Mouse (Mus musculus) heart, postnatal 0 days (tissue): Measurements from ENCODE around the gene Ift22. TPM values are rescaled to one million over a fixed set of nuclear protein-coding genes. Genes with fewer than 3 reads are reported as not detected.

Experiments used
- ATAC-seq: fragments of 200-750 bp; cut with Nextera tagmentation; 2 replicates; pipeline ENCODE4 v1.8.0; 2017; ENCODE audit warnings: low read depth, moderate number of reproducible peaks, moderate library complexity; ENCODE audit not compliant: insufficient read depth
- DNase-seq: peaks from one replicate; pipeline ENCODE4 v3.0.0-alpha.2; 2016; ENCODE audit warnings: low spot score
- H3K27ac ChIP-seq: fragments of 300-500 bp; sonication (generic); 2 replicates; pipeline ENCODE4 v1.5.1; 2014; ENCODE audit warnings: low read depth, mild to moderate bottlenecking
- H3K27me3 ChIP-seq: fragments of 300-500 bp; sonication (generic); 2 replicates; pipeline ENCODE4 v1.6.1; 2014; ENCODE audit warnings: low read length, mixed read lengths; ENCODE audit not compliant: control insufficient read depth, insufficient read depth
- H3K36me3 ChIP-seq: fragments of 300-500 bp; sonication (generic); replicated peaks from 2 replicates; pipeline ENCODE4 v1.6.1; 2014; ENCODE audit warnings: low read length, mixed read lengths; ENCODE audit not compliant: control insufficient read depth, insufficient read depth
- H3K4me1 ChIP-seq: fragments of 300-500 bp; sonication (generic); 2 replicates; pipeline ENCODE4 v1.6.1; 2014; ENCODE audit warnings: antibody characterized with exemption; ENCODE audit not compliant: control insufficient read depth, insufficient read depth
- H3K4me2 ChIP-seq: fragments of 300-500 bp; sonication (generic); 2 replicates; pipeline ENCODE4 v1.6.1; 2014; ENCODE audit warnings: low read depth, mild to moderate bottlenecking, low read length, moderate library complexity
- H3K4me3 ChIP-seq: fragments of 300-500 bp; sonication (generic); 2 replicates; pipeline ENCODE4 v1.5.1; 2014; ENCODE audit warnings: low read depth, low read length
- H3K9ac ChIP-seq: fragments of 300-500 bp; sonication (generic); replicated peaks from 2 replicates; pipeline ENCODE4 v1.6.1; 2014; ENCODE audit warnings: low read depth, low read length, mixed read lengths
- H3K9me3 ChIP-seq: fragments of 300-500 bp; sonication (generic); replicated peaks from 2 replicates; pipeline ENCODE4 v1.6.1; 2016; ENCODE audit warnings: low read length; ENCODE audit not compliant: control insufficient read depth
- CTCF ChIP-seq: IDR thresholded peaks from 2 replicates; pipeline ENCODE4 v1.5.1; 2016; ENCODE audit warnings: antibody characterized with exemption, control low read depth, low read depth
- EP300 ChIP-seq: IDR thresholded peaks from 2 replicates; pipeline ENCODE4 v1.6.1; 2016; ENCODE audit warnings: antibody characterized with exemption, low read depth
- WGBS: fragments of 180-500 bp; shearing (Covaris S2); extraction: QIAGEN DNeasy Blood & Tissue Kit; methylation state at CpG from one replicate; pipeline ENCODE4 v1.1.7; 2014; 5-methylcytosine and 5-hydroxymethylcytosine counted together
- polyA plus RNA-seq: library from polyadenylated mRNA; unstranded; fragments of >200 nt; fragmentation: Nextera tagmentation; extraction: Ambion mirVana; gene quantifications from 2 replicates; pipeline ENCODE4 v1.2.1, GENCODE M21; 2015
- total RNA-seq: library from RNA; depleted of rRNA; stranded (reverse); fragments of >200 nt; gene quantifications from 2 replicates; pipeline ENCODE4 v1.2.3, GENCODE M21; 2014; ENCODE audit warnings: low replicate concordance; rRNA removed

Ift22 gene
- total RNA-seq (7.0 and 18.3 TPM in 2 replicates), polyA plus RNA-seq (23.3 and 27.2 TPM in 2 replicates)

DNA sequence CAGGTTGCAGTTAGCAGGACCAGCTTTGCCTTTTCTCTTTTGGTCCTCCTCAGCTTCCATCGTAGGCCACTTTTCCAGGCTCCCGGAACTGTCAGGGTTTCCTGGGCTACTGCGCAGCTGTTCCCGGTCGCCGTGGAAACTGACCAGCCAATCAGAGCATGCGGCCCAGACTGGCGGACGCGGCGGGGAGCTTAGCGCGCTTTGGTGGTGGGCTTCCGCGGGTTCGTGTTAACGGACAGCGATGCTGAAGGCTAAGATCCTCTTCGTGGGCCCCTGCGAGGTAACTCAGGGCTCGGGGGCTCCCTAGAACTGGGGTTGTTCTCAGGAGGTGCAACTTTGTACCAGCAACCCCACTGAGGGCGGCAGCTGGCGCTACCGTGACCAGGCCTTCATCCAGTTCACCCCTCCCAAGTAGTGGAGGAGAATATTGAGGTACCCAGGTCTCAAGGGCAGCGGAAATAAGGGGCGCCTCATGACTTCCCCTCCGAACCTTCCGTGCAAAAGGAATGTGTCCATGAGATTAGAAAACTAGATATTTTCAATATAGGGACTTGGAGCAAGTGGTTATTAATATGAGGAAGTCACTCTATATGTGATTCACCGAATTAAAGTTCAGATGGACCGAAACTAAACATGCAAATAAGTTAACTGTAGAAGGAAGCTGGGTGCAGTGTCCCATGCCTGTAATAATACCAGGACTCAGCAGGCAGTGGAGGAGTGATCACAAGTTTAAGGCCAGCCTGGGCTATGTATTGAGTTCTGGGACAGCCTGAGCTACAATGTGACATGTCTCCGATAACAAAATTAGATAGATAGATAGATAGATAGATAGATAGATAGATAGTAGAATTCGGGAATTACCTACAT, at the start of gene Ift22:
Ift22 (plus strand) TSS at position 160 of the 867 bp plus-strand sequence.
- H3K4me2 ChIP-seq = peak within 1 kb of the TSS; percentile 90
- ATAC-seq = peak; percentile 97
- DNase-seq = peak; percentile 90
- H3K9ac ChIP-seq = peak within 1 kb of the TSS; percentile 64
- TF ChIP-seq CTCF = no peak
- no peak for TF ChIP-seq EP300
- no peaks in the 10 kb centered on the region for H3K9me3 ChIP-seq
- no peaks in the 10 kb centered on the region for H3K27me3 ChIP-seq
- 6% methylated on average over 32 of the region's 32 CpGs for WGBS
- H3K4me3 ChIP-seq = peak within 1 kb of the TSS; percentile 83
- H3K27ac ChIP-seq = no peak within 1 kb of the TSS
- no peaks in the 10 kb centered on the region for H3K4me1 ChIP-seq
- peaks cover 20% of the 10 kb centered on the region; the same call in 1 of the 2 replicates for H3K36me3 ChIP-seq

DNA sequence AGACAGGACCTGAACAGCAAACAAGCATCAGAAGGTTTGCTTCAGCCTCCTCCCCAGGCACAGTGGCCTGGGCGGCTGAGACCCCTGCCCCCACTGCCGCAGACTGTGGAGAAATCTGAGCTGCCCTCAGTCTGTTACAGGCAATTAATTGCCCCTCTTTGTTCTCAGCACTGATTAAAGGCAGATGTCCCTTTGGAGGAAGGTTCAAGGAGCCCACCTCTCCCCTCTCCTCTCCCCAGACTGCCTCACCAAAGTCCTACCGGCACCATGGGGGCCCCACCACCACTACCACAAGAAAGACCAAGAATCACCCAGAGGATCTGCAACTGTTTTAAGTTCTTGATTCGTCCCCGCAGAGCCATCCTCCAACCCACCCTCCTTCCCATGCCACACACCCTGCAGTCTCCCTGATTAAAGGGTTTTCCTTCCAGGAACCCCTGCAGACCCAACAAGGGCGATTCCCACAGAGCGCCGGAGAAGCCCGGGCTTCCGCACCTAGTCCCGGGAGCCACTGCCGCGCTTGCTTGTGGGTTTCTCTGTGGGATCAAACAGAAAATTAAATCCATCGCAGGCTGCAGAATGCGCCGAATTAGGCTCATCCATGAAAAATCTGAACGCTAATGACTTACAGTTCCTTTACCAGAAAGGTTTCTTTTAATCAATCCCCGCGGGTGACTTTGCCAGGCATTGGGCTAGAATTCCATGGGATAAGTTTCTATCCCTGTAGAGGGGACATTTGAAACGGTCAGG, 46.6 kb upstream of the Ift22 start:
- H3K27ac ChIP-seq = no peak overlapping the region
- H3K9me3 ChIP-seq = peaks cover 4% of the 10 kb centered on the region; the same call in 1 of the 2 replicates
- WGBS = 19% methylated on average over 20 of the region's 20 CpGs
- peaks cover 17% of the 10 kb centered on the region; the same call in 1 of the 2 replicates for H3K27me3 ChIP-seq
- TF ChIP-seq EP300 (no peak), CTCF (no peak)
- H3K4me2 ChIP-seq = peak overlapping the region; percentile 38; the same call in 1 of the 2 replicates
- ATAC-seq = no peak
- no peak overlapping the region; the same call in 1 of the 2 replicates for H3K9ac ChIP-seq
- no peak overlapping the region for H3K4me3 ChIP-seq
- no peaks in the 10 kb centered on the region for H3K36me3 ChIP-seq
- no peaks in the 10 kb centered on the region; the same call in 1 of the 2 replicates for H3K4me1 ChIP-seq
- DNase-seq = no peak

DNA sequence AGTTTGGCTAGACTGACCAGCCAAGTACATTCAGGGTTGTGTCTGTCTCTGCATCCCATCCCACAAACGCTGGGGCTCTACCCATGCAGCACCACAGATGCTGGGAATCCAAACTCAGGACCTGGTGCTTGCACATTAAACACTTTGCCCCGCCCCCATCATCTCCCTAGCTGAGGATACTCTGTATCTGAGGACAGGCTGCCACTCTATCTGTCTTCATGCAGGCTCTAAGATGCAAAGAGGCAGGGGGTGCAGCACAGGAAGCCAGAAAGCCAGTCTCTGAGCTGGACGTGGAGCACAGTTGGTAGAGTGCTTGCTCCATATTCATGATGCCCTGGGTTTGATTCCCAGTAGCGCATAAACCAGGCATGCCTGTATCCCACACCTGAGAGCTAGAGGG, 45.1 kb upstream of the Ift22 start:
- no peak overlapping the region for H3K9ac ChIP-seq
- DNase-seq = no peak
- TF ChIP-seq EP300 = no peak
- TF ChIP-seq CTCF = no peak
- H3K4me2 ChIP-seq = no peak overlapping the region
- peaks cover 17% of the 10 kb centered on the region; the same call in 1 of the 2 replicates for H3K27me3 ChIP-seq
- ATAC-seq = no peak
- no peaks in the 10 kb centered on the region; the same call in 1 of the 2 replicates for H3K4me1 ChIP-seq
- H3K4me3 ChIP-seq = no peak overlapping the region
- no peaks in the 10 kb centered on the region for H3K36me3 ChIP-seq
- peaks cover under 1% of the 10 kb centered on the region; the same call in 1 of the 2 replicates for H3K9me3 ChIP-seq
- 61% methylated on average over 4 of the region's 4 CpGs for WGBS
- H3K27ac ChIP-seq = no peak overlapping the region

DNA sequence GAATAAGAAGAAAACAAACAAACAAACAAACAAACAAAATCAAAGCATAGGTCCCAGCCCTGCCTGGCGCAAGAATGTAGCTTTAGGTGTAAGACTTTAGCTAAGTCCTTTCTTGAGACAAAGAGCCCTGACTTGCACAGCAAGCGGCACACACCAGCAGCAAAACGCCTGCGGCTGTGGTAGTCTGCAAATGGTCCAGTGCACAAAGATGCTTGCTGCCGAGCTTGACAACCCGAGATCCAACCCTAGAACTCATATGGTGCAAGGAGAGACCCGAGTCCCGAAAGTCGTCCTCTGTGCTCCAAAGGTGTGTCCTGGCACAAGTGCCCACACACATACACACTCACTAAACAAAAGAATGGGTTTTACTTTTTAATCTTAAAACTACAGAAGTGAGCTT, 44.7 kb upstream of the Ift22 start:
- no peak for ATAC-seq
- TF ChIP-seq EP300 (no peak), CTCF (no peak)
- Histone ChIP-seq H3K9ac (no peak overlapping the region), H3K27me3 (peaks cover 17% of the 10 kb centered on the region; the same call in 1 of the 2 replicates), H3K4me3 (no peak overlapping the region), H3K27ac (peak overlapping the region; percentile 71), H3K4me1 (no peaks in the 10 kb centered on the region; the same call in 1 of the 2 replicates), H3K36me3 (no peaks in the 10 kb centered on the region), H3K9me3 (no peaks in the 10 kb centered on the region), H3K4me2 (no peak overlapping the region)
- no peak for DNase-seq
- WGBS = 60% methylated on average over 9 of the region's 9 CpGs

DNA sequence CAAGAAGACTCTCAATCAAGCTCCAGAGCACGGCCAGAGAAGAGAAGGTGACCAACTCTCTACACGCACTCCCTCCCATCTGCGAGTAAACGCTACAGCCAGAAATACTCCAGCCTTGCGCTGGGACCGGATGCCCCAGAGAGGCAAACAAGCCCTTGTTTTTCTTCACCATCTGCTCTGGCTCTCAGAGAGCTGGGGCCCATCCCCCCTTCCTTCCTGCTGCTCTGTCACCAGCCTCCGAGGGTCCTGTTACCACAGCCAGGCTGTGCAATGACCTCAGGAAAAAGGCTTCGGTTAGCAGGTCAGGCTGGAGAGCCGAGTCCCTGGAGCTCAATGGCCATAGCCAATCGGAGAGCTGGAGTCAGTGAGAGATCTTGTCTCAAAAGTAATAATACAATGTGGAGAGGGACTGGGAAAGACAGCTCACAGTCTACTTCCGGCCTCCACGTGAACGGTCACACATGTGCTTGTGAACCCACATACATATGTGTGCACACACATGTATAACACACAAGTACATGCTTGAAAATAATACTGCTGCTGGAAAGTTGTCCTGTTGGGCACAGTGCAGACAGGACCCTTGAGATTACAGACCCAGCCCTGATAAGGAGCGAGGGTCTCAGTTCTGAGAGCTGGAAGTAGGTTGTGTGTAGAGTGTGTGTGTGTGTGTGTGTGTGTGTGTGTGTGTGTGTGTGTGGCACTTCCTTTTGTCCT, 43.8 kb upstream of the Ift22 start:
- Histone ChIP-seq H3K36me3 (no peaks in the 10 kb centered on the region), H3K4me3 (no peak overlapping the region), H3K9me3 (no peaks in the 10 kb centered on the region), H3K27ac (peak overlapping the region; percentile 71), H3K9ac (no peak overlapping the region), H3K27me3 (peaks cover 17% of the 10 kb centered on the region; the same call in 1 of the 2 replicates), H3K4me1 (no peaks in the 10 kb centered on the region; the same call in 1 of the 2 replicates), H3K4me2 (peak overlapping the region; percentile 17)
- ATAC-seq = peak; percentile 91
- 7% methylated on average over 14 of the region's 14 CpGs for WGBS
- TF ChIP-seq CTCF = no peak
- TF ChIP-seq EP300 = peak; percentile 40; the same call in 1 of the 2 replicates
- DNase-seq = peak; percentile 75
